Mouse (Mus musculus) cerebellum, adult 2 months (tissue): ENCODE data around the gene Atpaf2.

Experiments used
- CTCF ChIP-seq: fragments of 200-500 bp; IDR thresholded peaks from 2 replicates; pipeline ENCODE4 v1.5.1; 2011; ENCODE audit warnings: low read depth, mild to moderate bottlenecking, control low read depth, low read length, moderate library complexity, borderline replicate concordance; ENCODE audit not compliant: insufficient read depth
- POLR2A ChIP-seq: fragments of 200-500 bp; IDR thresholded peaks from 2 replicates; pipeline ENCODE4 v1.6.1; 2011; ENCODE audit warnings: low read length, control low read depth, borderline replicate concordance; ENCODE audit not compliant: insufficient read depth

GRCm38 (mm10) chr11:60352559-60353411, 65.5 kb downstream of the Atpaf2 start, which contains the start of the genes Tom1l2 and Drc3:
- TF ChIP-seq CTCF, result no peak
- TF ChIP-seq POLR2A, result peak; percentile 76
